Mouse (Mus musculus): Measurements from ENCODE around the gene Zfp511.

Gene Zfp511

DNA sequence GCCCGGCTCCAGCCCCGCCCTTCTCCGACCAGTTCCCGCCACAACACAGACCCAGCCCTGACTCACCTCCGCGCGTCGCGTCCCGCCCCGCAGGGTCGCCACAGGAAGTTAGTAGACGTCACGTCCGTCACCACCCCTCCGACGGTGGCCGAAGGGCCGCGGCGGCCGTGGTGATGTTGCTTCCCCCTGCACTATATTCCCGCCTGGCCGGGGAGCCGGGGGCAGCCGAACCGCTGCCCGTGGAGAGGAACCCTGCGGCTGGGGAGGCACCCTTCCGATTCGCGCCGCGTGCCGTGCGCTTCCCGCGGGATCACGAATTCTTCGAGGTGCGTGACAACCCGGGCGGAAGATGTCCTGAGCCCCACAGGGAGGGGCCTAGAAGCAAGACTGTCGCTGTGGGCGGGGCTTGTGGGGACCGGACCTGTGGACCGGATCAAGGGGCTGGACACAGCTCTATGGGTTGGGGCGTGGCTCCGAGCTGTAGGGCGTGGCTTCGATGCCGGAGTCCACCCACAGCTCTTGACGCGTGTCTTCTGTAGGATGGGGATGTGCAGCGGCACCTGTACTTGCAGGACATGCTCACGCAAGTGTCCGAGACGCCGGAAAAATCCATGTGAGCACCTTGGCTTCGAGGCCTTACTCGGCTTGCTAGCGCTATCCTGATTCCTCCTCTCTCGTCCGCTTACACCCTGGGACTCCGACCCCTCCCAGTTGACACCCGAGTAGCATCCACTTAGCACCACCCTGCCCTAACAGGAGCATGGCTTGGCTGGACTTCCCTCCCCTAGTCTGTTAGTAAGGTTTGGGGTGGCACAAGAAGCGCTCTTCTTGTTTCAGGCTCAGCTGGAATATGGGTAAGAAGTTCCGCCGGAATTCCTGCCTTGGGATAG is at the start of gene Zfp511, which contains the start of gene Tubgcp2:
Gene Zfp511 (plus strand): TSS at position 111 of the 890 bp plus-strand sequence.
Gene Tubgcp2 (minus strand): TSS at position 389 of the 890 bp plus-strand sequence.
- DNase-seq, result peak; percentile 77 to 84

GRCm38 (mm10) chr7:139988272-139988671 is 47.9 kb upstream of the Zfp511 start:
- DNase-seq, result no peak

DNA sequence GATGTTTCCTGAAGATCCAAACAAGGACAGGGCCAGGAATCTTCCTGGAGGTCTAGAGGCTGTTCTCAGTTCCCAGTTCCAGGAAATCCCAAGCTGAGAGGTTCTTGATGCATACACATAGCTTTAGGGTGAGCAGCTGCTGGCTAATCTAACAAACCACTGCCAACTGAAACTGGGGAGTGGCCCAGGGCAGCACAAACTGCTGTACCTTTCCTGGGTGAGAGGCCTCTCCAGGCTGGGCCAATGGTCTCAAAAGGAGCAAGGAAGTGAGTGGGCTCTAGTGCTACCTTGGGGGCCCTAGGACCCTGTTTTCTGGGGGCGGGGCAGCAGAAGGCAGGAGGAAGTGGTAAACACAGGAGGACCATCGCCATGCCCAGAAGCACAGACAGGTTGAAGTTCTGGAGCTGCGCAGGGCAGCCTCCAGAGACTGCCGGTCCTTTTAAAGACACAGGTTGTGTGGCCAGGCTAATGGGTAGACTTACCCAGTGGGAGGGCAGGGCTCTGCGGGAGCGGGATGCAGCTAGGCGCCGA is 45.3 kb upstream of the Zfp511 start:
- no peak for DNase-seq

DNA sequence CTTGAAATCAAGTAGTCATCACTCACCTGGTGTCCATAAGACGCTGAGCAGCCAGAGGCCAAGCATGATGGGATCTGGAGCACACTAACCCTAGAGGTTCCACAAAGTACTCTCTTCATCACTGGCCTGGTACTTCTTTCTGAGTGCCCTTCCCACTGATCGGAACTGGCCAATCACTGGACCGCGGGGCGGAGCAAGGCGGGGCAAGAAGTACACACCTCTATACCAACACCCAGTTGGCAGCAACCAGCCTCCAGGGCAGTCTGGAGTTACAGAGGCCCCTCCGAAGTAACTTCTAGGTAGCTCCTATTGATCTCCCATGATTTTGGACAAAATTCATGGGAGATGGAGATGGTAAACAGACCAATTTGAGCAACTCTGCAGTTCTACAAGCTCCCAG is 43.8 kb upstream of the Zfp511 start, which contains the start of gene Adam8:
Gene Adam8 (minus strand): TSS at position 157 of the 400 bp plus-strand sequence.
- DNase-seq, result no peak

- no peak for DNase-seq
Measured at GRCm38 (mm10) chr7:139993532-139993931, 42.7 kb upstream of the Zfp511 start.

- DNase-seq, result no peak
Measured at GRCm38 (mm10) chr7:139994202-139994601, 42.0 kb upstream of the Zfp511 start.

GRCm38 (mm10) chr7:139994676-139995075 is 41.5 kb upstream of the Zfp511 start:
- no peak for DNase-seq

- no peak for DNase-seq
Measured at GRCm38 (mm10) chr7:139998691-139999350, 37.4 kb upstream of the Zfp511 start.

DNA sequence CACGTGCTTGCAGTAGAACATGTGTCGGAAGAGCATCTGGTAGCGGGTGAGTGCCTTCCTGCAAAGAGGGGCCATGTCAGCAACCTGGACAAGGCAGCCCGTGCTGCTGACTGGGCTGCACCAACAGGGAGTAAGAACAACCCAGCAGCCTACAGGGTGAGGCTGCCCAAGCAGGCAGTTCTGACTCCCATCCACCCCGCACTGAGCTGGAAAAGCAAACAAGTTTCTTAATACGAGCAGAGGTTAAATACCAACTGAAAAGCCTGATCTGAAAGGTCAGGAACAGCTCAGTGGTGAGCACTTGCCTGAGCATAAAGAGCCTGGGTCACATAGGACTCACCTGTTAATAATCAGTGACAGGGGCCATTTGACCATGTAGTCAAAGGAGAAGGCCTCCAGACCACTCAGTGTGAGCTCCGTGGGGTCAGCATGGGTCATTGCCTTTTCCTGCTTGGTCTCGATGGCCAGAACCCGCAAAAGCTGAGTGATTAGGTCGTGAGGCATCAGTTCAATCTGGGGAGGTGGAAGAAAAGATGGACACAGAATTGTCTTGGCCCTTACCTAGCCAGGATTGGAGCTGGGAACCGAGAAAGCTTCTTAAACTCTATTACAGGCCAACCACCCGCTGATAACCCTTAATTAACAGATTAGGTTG is 35.0 kb upstream of the Zfp511 start:
- DNase-seq, result no peak

DNA sequence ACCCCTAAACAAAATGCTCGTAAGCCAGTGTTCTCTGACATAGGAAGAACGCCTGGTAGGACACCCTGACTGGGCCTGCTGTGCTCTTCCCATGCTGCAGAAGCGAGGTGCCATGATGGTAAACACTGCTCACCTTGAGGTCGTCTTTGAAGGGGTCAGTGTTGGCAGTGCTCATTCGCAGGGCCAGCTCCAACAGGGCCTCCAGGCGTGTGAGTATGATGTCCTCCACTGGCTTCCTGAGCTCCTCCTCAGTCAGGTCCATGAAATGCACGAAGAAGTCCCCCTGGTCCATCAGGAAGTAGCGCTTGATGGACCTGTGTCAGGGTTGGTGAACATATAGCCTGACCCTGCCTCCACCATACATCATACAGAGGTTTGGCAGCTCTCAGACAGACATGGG is 31.5 kb upstream of the Zfp511 start:
- DNase-seq, result no peak

DNA sequence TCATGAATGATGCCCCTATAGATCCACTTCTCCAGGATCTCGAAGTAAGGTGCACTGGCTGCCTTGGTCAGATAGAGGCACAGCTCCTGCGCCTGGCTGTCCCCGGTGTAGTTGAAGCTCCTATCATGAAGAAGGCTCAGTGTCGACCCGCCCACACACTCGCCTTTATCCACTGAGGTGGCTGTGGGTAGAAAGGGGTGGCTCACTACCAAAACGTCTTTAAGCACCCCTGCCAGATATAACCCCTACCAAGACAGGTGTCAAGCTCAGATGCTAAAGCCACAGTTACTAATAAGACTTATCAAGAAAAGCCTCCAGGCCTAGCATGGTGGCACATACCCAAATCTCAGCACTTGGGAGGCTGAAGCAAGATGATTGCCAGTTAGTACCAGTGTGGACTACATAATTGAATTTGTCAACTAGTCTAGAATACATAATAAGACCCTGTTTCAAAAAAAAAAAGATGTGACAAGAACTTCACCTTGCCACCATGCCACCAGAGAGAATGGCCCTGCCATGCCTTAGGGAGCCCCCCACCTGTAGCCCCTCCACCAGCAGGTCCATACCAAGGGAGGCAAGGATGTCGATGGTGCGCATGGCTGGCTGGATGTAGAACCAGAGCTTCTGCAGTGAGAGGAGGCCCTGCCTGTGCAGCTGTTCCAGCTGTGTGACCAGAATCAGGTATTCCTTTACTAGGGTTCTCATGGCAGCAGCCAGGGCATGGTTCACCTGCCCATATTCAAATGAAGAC is 29.2 kb upstream of the Zfp511 start:
- no peak for DNase-seq

GRCm38 (mm10) chr7:140007781-140008180 is 28.4 kb upstream of the Zfp511 start:
- DNase-seq, result no peak

- DNase-seq, result no peak
Measured at GRCm38 (mm10) chr7:140011336-140011735, 24.9 kb upstream of the Zfp511 start.

GRCm38 (mm10) chr7:140031771-140032170 is 4.4 kb upstream of the Zfp511 start:
- DNase-seq, result no peak

- DNase-seq, result no peak
Measured at GRCm38 (mm10) chr7:140032366-140032765, 3.8 kb upstream of the Zfp511 start.

- DNase-seq, result no peak
Measured at GRCm38 (mm10) chr7:140033386-140033785, 2.8 kb upstream of the Zfp511 start.

DNA sequence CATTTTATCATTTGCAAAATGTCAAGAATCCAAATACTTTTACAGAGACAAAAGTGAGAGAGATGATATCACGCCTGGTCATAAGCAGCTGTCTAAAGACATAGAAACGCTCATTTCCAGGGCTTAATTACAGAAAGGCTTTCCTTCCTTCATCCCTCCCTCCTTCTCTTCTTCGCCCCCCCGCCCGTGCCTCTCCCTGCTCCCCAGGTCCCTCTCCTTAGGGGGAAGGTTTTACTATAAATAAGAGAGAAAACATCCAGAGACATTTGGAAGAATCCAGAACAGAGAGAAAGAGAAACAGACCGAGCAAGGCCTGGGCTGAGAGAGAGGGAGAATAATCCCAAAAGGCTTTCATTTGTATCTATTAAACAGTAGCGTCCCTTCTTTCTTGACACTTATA is 735 bp upstream of the Zfp511 start:
- no peak for DNase-seq

GRCm38 (mm10) chr7:140037171-140037555 is 972 bp downstream of the Zfp511 start:
- DNase-seq, result no peak

DNA sequence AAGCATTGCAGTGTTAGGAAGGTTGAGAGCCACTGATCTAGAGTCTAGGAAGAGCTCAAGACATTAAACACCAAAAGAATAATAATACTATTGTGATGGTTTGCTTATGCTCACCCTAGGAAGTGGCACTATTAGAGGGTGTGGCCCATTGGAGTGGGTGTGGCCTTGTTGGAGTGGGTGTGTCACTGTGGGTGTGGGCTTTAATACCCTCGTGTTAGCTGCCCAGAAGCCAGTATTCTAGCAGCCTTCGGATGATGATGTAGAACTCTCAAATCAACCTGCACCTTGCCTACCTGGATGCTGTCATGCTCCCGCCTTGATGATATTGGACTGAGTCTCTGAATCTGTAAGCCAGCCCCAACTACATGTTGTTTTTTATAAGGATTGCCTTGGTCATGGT is 6.5 kb downstream of the Zfp511 start:
- DNase-seq, result no peak

- no peak for DNase-seq
Measured at GRCm38 (mm10) chr7:140045546-140045945, 9.4 kb downstream of the Zfp511 start.

DNA sequence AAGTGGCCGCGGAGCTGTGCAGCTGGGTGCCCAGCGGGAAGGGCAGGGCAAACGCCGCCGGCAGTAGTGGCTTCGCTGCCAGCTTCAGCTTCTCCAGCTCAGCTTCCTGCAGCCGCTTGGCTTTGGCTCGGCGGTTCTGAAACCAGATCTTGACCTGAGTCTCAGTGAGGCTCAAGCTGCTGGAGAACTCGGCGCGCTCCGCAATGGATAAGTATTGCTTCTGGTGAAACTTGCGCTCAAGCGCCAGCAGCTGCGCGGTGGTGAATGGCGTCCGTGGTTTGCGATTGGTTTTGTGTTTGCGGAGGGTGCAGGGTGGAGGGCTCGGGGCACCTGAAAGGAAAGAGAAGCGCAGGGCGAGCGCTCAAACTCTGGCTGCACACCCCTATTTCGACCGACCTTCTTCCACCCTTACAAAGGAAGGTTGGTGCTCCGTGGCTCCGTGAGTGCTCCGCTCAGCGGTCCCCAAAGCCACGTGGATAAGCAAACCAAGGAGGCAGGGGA is 11.7 kb downstream of the Zfp511 start:
- no peak for DNase-seq

Data from thymus, adult 18-20 months (tissue).